Mouse (Mus musculus) cerebellum, adult 2 months (tissue): ENCODE results near the gene Nell2.

Experiments
- CTCF ChIP-seq: fragments of 200-500 bp; IDR thresholded peaks from 2 replicates; pipeline ENCODE4 v1.5.1; 2011; ENCODE audit warnings: low read depth, mild to moderate bottlenecking, control low read depth, low read length, moderate library complexity, borderline replicate concordance; ENCODE audit not compliant: insufficient read depth
- POLR2A ChIP-seq: fragments of 200-500 bp; IDR thresholded peaks from 2 replicates; pipeline ENCODE4 v1.6.1; 2011; ENCODE audit warnings: low read length, control low read depth, borderline replicate concordance; ENCODE audit not compliant: insufficient read depth

DNA sequence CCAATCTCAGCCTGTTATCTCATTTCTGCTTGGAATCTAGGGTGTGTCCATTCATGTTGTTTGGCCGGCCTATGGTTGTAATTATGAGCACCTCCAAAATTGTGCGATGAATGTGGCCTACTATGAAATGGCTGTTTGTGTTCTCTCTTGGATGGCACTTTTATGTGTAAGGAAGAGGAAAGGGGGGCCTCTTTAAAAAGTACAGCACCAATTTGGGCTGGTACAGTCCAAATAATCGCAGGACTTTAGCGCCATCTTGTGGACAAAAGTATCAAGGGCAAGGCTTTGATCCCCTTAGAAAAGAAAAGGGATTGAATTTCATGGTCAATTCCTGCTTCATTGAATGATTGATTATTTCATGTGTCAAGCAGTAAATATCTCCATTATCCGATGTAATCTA is 46.3 kb upstream of the Nell2 start:
- TF ChIP-seq CTCF: no peak
- no peak for TF ChIP-seq POLR2A
